Mouse (Mus musculus): ENCODE data around the gene Slc16a1.

Gene Slc16a1

DNA sequence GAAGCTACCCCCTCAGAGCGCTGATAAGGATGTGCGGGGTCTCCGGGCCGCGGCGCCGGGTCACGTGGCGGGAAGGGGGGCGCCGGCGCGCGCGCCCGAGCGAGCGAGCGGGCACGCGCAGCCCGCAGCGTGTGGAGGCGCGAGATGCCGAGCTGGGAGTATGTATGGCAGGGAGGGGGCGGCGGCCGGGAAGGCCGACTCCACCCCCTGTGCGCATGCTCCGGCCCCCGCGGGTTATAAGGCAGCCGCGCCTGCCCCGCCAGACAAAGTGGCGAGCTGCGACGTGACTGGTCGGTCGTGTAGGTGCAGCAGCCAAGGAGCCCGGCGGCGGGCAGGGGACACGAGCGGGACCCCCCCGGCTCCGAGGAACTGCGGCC, at the start of gene Slc16a1:
TSS of gene Slc16a1 (plus strand) at position 266 of the 377 bp plus-strand sequence.
- peak; percentile 71 for DNase-seq (ENCODE audit: low read depth, low spot score)

GRCm38 (mm10) chr3:104596451-104597134, 41.9 kb upstream of the Slc16a1 start:
- DNase-seq (ENCODE audit: low read depth, low spot score), result no peak

GRCm38 (mm10) chr3:104597135-104597764, 41.2 kb upstream of the Slc16a1 start:
- peak; percentile 98 for DNase-seq (ENCODE audit: low read depth, low spot score)

DNA sequence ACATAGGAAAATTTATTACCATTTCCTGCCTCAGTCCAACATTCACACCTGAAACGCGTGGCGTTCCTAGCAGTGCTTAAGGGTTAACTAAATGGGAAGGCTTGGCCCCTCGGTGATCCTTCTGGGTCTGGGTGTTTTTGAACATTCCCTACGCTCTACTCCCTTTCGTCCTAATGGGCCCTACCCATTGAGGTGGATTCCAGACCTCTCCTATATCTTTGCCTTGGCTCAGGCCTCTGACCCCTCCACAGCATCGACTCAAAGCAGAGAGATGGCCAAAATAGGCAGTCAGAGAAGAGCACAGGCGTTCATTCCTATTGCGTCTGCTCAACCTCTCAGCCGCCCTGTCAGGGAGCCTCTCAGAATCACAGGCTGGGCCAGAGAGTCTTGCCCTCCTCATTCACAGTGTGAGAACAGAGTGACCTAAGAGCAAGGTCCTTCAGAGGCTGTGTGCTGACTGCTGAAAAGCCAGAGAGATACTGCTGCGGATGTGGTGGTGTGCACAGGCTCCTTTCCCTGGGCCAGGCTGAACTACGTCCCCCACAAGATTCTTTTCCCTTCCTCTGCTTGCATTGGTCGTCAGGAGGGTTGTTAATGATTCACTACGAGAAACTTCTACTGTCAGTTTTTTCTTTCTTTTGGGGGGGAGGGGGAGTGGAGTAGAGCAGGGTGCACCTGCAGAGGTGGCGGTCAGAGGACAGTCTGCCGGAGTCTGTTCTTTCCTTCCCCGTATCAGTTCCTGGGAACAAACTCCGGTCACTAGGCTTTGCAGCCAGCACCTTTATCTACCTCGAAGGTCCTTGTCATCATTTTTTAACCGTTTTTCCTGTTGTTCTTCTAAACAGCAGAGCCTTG, 38.9 kb upstream of the Slc16a1 start:
- no peak for DNase-seq (ENCODE audit: low read depth, low spot score)

DNA sequence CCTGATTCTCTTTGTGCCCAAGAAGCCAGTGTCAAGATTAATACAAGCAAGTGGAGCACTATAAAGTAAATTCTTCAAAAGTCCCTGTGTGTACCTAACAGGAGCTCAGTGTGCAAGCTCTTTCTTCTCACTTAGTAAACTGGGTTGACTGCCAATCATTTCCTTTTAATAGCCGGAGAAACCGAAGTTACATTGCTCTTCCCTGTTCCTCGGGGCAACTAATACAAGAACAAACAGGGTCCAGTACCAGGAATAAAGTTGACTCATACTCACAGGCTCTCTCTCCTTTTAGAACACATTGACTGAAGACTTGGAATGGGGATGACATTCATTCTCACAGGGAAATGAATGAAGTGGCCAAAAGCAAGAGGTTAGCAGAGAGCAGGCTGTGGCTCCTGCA, 37.8 kb upstream of the Slc16a1 start:
- DNase-seq (ENCODE audit: low read depth, low spot score), result no peak

DNA sequence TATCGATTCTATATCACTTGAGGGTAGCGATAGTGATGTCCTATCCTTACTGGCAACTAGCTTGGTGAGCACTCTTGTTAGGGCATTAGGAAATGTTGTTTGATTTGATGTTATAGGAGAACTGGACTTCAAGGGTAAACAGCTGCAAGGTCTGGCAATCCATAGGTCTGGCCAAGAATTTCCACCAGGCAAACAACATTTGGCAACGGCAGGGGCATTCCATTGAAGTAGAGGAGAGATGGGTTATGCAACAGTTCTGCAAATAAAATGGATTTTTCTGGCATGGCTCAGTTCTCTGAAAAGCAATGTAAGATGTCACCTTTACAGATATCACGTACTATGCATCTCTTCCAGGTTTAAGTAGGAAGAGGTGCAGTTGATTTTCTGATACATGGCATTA, 36.8 kb upstream of the Slc16a1 start:
- no peak for DNase-seq (ENCODE audit: low read depth, low spot score)

DNA sequence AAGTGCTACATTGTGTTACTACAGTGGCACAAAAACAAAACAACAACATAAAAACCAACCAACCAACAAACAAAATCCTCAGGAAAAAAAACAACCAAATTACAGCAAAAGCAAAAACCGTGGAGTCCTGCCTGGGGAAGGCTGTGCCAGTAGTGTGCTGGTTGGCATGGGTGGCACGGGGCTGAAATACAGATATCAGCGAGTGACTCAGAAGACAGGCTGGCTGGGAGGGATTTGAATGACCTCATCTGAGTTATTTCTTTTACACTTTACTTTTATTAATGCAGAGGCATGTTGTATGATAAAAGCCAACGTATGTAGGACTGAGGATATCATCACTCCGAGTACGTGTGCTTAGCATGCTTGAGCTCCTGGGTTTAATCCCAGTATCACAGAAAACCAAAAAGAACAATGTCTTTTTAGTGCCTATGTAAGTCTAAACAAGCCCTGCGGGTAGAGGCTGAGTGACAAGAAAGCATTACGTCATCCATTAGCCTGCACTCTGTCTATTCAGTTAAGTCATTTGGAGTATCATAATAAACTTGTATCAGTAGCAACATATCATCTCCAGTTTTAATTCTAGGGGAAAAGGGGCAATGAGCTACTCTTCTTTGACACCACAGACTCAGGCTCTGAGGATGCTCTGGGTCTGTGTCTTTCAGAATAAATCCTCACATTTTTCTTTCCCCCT, 28.6 kb upstream of the Slc16a1 start:
- DNase-seq (ENCODE audit: low read depth, low spot score), result no peak

GRCm38 (mm10) chr3:104610453-104611230, 27.8 kb upstream of the Slc16a1 start:
- DNase-seq (ENCODE audit: low read depth, low spot score), result no peak

DNA sequence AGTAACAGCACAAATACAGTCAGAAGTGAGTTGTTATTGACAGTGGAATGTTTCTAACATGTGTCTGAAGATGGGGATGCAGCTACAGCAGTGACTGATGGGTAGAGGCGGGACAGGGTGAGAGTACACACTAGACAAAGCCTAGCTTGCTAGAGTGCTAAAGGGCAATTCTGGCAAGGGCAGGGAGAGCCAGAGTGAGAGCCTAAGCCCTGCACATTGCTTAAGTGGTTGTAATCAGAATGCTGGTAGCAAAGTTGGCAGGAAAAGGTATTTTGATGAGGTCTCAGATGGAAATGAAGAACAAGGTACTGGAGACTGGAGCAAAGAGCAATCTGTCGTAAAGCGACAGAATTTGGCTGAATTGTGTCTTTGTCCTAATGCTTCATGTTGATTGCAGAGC, 26.5 kb upstream of the Slc16a1 start:
- no peak for DNase-seq (ENCODE audit: low read depth, low spot score)

GRCm38 (mm10) chr3:104613102-104613501, 25.4 kb upstream of the Slc16a1 start:
- no peak for DNase-seq (ENCODE audit: low read depth, low spot score)

- no peak for DNase-seq (ENCODE audit: low read depth, low spot score)
Observed at GRCm38 (mm10) chr3:104614081-104614480, 24.4 kb upstream of the Slc16a1 start.

GRCm38 (mm10) chr3:104615216-104615615, 23.3 kb upstream of the Slc16a1 start:
- no peak for DNase-seq (ENCODE audit: low read depth, low spot score)

DNA sequence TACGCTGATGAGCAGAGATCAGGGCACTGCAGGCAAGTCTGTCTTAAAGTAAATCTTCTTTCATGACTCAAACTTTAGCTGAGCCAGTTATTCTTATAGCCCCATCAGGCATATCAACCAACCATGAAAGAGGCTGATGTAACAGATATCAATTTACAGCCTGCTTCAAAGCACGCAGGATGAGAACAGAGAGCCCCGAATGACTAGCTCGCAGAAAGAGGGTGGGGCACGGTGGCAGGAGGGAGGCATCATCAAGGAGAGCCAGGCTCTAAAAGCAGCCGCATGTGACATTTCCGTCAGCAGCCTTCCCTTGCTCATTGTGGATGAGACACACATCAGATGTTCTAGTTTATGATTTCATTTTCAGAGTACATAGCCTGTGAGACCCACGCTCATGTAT, 22.3 kb upstream of the Slc16a1 start:
- DNase-seq (ENCODE audit: low read depth, low spot score), result no peak

DNA sequence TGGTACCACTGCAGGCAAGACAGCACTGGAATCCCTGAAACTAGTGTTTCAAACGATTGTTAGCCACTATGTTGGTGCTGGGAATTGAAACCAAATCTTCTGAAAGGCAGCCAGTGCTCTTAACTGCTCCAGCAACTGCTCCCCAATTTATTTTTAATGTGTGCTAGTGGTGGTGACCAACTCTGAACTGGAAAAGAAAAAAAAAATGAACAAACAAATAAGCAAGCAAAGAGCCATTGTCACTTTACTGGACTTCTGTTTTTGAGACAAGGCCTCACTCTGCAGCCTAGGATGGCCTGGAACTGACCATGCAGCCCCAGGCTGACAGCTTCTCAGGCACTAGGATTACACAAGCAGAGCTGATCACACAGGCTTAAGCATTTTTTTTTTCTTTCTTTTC, 16.6 kb upstream of the Slc16a1 start:
- DNase-seq (ENCODE audit: low read depth, low spot score), result no peak

- DNase-seq (ENCODE audit: low read depth, low spot score), result no peak
Observed at GRCm38 (mm10) chr3:104629810-104630209, 8.7 kb upstream of the Slc16a1 start.

DNA sequence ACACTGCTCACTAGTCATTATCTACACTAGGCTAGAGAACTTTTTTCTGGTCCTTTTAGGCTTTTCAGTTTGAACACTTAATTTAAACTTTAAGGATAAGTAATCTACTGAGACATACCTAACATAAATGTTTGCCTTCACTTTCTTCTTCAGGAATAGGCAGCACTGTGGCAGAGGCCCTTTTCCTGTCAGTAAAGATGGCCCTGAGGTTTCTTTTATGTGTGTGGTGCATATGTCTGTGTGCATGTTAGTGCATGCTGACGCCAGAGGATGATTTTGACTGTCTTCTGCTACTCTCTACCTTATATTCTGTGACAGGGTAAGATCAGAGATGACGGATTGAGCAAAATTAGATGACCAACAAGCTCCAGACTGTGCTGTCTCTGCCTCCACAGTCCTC, 7.5 kb upstream of the Slc16a1 start:
- DNase-seq (ENCODE audit: low read depth, low spot score), result no peak

GRCm38 (mm10) chr3:104632560-104633162, 5.8 kb upstream of the Slc16a1 start:
- no peak for DNase-seq (ENCODE audit: low read depth, low spot score)

DNA sequence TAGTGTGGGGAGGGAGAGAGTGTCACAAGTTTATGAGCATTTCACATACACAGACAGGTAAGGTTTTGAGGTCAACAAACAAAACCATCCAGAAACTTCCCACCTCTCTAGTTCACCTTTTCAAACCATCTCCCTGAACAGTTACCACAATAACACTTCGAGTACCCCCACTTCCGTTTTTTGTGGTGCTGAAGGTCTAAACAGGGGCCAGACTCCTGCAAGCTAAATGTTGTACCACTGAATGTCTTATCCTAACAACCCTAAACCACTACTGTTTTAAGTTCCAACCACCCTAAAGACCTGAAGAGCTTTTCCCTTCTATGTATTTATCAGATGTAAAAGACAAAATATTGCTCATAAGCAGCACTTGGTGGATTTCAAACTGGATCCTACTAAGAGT, 2.0 kb upstream of the Slc16a1 start:
- DNase-seq (ENCODE audit: low read depth, low spot score), result no peak

DNA sequence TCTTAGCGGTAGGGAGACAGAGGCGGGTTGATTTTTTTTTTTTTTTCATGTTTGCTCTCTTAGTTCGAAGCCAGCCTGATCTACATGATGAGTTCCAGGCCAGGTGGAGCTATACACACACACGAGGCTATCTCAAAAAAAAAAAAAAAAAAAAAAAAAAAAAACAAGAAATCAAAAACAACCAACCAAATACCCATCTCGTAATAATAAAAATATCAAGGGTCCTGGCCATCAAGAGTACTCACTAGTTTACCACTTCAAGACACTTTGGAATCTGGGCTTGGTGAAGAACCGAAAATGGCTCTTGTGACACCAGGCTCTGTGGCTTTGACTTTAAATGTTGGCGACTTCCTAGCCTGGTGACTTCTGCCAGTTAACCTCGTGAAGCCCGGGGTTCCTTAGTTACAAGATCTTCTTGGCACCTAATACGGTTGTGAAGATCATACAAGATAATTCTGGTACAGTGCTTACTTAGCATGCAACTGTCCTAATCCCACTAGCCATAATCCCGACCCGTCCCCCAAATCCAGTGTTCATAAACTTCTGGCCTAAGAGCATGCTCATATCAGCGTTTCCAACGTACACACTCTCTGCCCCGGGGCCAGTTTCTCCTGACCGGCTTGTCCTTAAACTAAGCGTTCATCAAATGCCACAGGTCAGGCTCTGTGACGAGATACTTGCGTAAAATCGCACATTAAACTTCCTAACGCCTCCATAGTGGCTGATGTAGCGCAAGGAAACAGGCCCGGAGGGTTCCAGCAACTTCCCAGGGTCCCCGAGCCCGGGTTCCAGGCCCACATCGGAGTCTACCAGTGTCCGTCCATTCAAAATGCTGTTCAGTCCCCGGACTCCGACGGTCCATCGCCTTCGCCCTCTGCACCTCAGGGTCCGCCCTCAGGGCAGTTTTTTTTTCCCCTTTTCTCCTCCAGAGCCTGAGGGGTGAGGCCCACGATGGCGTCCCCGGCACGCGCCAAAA, 753 bp upstream of the Slc16a1 start:
- DNase-seq (ENCODE audit: low read depth, low spot score), result peak; percentile 21
